Mouse (Mus musculus) kidney, adult 2 months (tissue): ENCODE measurements around the gene Dlg2.

Experiments
- CTCF ChIP-seq: fragments of 200-500 bp; conservative IDR thresholded peaks from 2 replicates; pipeline ENCODE4 v1.5.1; 2011; ENCODE audit warnings: low read depth, mild to moderate bottlenecking, control low read depth, low read length, moderate library complexity, mixed read lengths; ENCODE audit not compliant: insufficient read depth, insufficient read length
- POLR2A ChIP-seq: fragments of 200-500 bp; IDR thresholded peaks from one replicate; pipeline ENCODE4 v1.6.1; 2011; ENCODE audit warnings: low read depth, low read length, control low read depth

- TF ChIP-seq CTCF (no peak), POLR2A (no peak)
Measured at GRCm38 (mm10) chr7:92005681-92006425, 1529.4 kb downstream of the Dlg2 start.
